Mouse (Mus musculus) lung, adult 10 weeks (tissue): Measurements from ENCODE around the gene Zbtb7a. TPM values are rescaled to one million over a fixed set of nuclear protein-coding genes. Genes with fewer than 3 reads are reported as not detected.

Source experiments
- polyA plus RNA-seq: library from polyadenylated mRNA; stranded (reverse); fragments of 350-450 nt; fragmentation: Illumina TruSeq; extraction: RNeasy Lipid Tissue Mini Kit (QIAGEN cat#74804); gene quantifications from one replicate; pipeline ENCODE4 v1.2.3, GENCODE M21; 2014; ENCODE audit warnings: low read depth, low replicate concordance; ENCODE audit not compliant: insufficient read depth

The Zbtb7a gene
- 10.0 TPM for polyA plus RNA-seq

GRCm38 (mm10) chr10:81134966-81135681 lies at the start of gene Zbtb7a:
Gene Zbtb7a (plus strand): TSS chr10:81135220.

GRCm38 (mm10) chr10:81105565-81106112 lies 29.4 kb upstream of the Zbtb7a start, which contains the start of gene Map2k2:
Gene Map2k2 (plus strand): TSS chr10:81105915.

GRCm38 (mm10) chr10:81167200-81168086 lies 32.4 kb downstream of the Zbtb7a start, which contains the start of gene Pias4:
Gene Pias4 (minus strand): TSS chr10:81167923.

GRCm38 (mm10) chr10:81176466-81177271 lies 41.6 kb downstream of the Zbtb7a start, which contains the start of gene Eef2:
Gene Eef2 (plus strand): TSS chr10:81176631.

GRCm38 (mm10) chr10:81182336-81183333 lies 47.6 kb downstream of the Zbtb7a start, which contains the start of gene Dapk3:
Gene Dapk3 (plus strand): TSS chr10:81183005.

GRCm38 (mm10) chr10:81183805-81184204 lies 48.8 kb downstream of the Zbtb7a start, which contains the start of gene 4930442H23Rik:
Gene 4930442H23Rik (minus strand): TSS chr10:81183849.

GRCm38 (mm10) chr10:81201807-81202758 lies 67.1 kb downstream of the Zbtb7a start, which contains the start of gene Nmrk2:
Gene Nmrk2 (minus strand): TSS chr10:81202051.

Other genes starting within 250 kb of the Zbtb7a start
- gene Timm13, start 234.3 kb upstream of the Zbtb7a start, polyA plus RNA-seq = 173 TPM
- 5.4 TPM for gene Lmnb2, start 217.0 kb upstream of the Zbtb7a start, polyA plus RNA-seq
- gene Gadd45b, start 205.1 kb upstream of the Zbtb7a start, polyA plus RNA-seq = 63.5 TPM
- 1.2 TPM for gene Gng7, start 120.3 kb upstream of the Zbtb7a start, polyA plus RNA-seq
- gene Diras1, start 109.6 kb upstream of the Zbtb7a start, polyA plus RNA-seq = not detected
- gene Slc39a3, start 97.8 kb upstream of the Zbtb7a start, polyA plus RNA-seq = 15.7 TPM
- gene Sgta, start 75.0 kb upstream of the Zbtb7a start, polyA plus RNA-seq = 57.6 TPM
- 9.9 TPM for gene Thop1, start 65.2 kb upstream of the Zbtb7a start, polyA plus RNA-seq
- 0.13 TPM for gene Creb3l3, start 36.3 kb upstream of the Zbtb7a start, polyA plus RNA-seq
- gene Map2k2, start 29.3 kb upstream of the Zbtb7a start, polyA plus RNA-seq = 73.9 TPM
- 10.3 TPM for gene Pias4, start 32.7 kb downstream of the Zbtb7a start, polyA plus RNA-seq
- gene Eef2, start 41.4 kb downstream of the Zbtb7a start, polyA plus RNA-seq = 581 TPM
- 45.1 TPM for gene Dapk3, start 47.8 kb downstream of the Zbtb7a start, polyA plus RNA-seq
- not detected for gene 4930442H23Rik, start 48.6 kb downstream of the Zbtb7a start, polyA plus RNA-seq
- not detected for gene Nmrk2, start 66.8 kb downstream of the Zbtb7a start, polyA plus RNA-seq
- gene Atcay, start 95.6 kb downstream of the Zbtb7a start, polyA plus RNA-seq = not detected
- 1.4 TPM for gene Zfr2, start 97.9 kb downstream of the Zbtb7a start, polyA plus RNA-seq
- gene Matk, start 117.7 kb downstream of the Zbtb7a start, polyA plus RNA-seq = 1.8 TPM
- 97.6 TPM for gene Mrpl54, start 131.7 kb downstream of the Zbtb7a start, polyA plus RNA-seq
- gene Apba3, start 131.7 kb downstream of the Zbtb7a start, polyA plus RNA-seq = 42.2 TPM
- gene Tjp3, start 156.4 kb downstream of the Zbtb7a start, polyA plus RNA-seq = 11.5 TPM
- 25.9 TPM for gene Pip5k1c, start 157.7 kb downstream of the Zbtb7a start, polyA plus RNA-seq
- 14.5 TPM for gene Cactin, start 185.9 kb downstream of the Zbtb7a start, polyA plus RNA-seq
- 6.3 TPM for gene Tbxa2r, start 193.5 kb downstream of the Zbtb7a start, polyA plus RNA-seq
- 2.5 TPM for gene Gipc3, start 208.0 kb downstream of the Zbtb7a start, polyA plus RNA-seq
- gene Hmg20b, start 215.3 kb downstream of the Zbtb7a start, polyA plus RNA-seq = 37.1 TPM
- gene Mfsd12, start 222.3 kb downstream of the Zbtb7a start, polyA plus RNA-seq = 8.7 TPM
- gene 4930404N11Rik, start 230.6 kb downstream of the Zbtb7a start, polyA plus RNA-seq = 3.9 TPM
- gene Fzr1, start 243.3 kb downstream of the Zbtb7a start, polyA plus RNA-seq = 14.4 TPM
- gene Dohh, start 249.2 kb downstream of the Zbtb7a start, polyA plus RNA-seq = 41.2 TPM
- gene Gm48551, start 249.2 kb downstream of the Zbtb7a start, polyA plus RNA-seq = 1.4 TPM